Mouse (Mus musculus): Measurements from ENCODE around the gene Crybg2. TPM values are rescaled to one million over a fixed set of nuclear protein-coding genes. Genes with fewer than 3 reads are reported as not detected.

Crybg2 gene
- polyA plus RNA-seq, 1 experiment, result not detected

- peak within 1 kb of the TSS; percentile 64 for H3K4me3 ChIP-seq (ENCODE audit: insufficient read depth, poor library complexity, severe bottlenecking)
- no peaks in the 10 kb centered on the region for H3K27me3 ChIP-seq (ENCODE audit: control insufficient read depth, insufficient read depth, insufficient read length)
- TF ChIP-seq FOSL1 (IDR thresholded peaks at IDR 0.05; ENCODE audit: insufficient read depth, low read length, poor library complexity, severe bottlenecking) (no peak), MYOD1 (IDR thresholded peaks at IDR 0.05; ENCODE audit: control insufficient read depth, insufficient read length, low read depth) (no peak), USF1 (IDR thresholded peaks at IDR 0.05; ENCODE audit: low read depth) (no peak), MAX (IDR thresholded peaks at IDR 0.05) (peak; percentile 18), CEBPB (IDR thresholded peaks at IDR 0.05; ENCODE audit: low read depth) (no peak)
- peak within 1 kb of the TSS; percentile 72 for H3ac ChIP-seq (ENCODE audit: control insufficient read depth, insufficient read length, low read depth)
- peaks cover 17% of the 10 kb centered on the region for H3K79me2 ChIP-seq (ENCODE audit: control insufficient read depth, insufficient read depth)
- H3K79me3 ChIP-seq (ENCODE audit: low read depth), result peaks cover 8% of the 10 kb centered on the region
- peaks cover 5% of the 10 kb centered on the region for H3K36me3 ChIP-seq (ENCODE audit: control insufficient read depth, insufficient read depth)
Measured at GRCm38 (mm10) chr4:134128221-134128982, 67.8 kb downstream of the Crybg2 start, which contains the start of gene Sh3bgrl3. TSS of gene Sh3bgrl3 (minus strand) at chr4:134128789.

GRCm38 (mm10) chr4:134128983-134129362, 68.4 kb downstream of the Crybg2 start:
- Histone ChIP-seq H3K36me3 (ENCODE audit: control insufficient read depth, insufficient read depth) (peaks cover 5% of the 10 kb centered on the region), H3K79me3 (ENCODE audit: low read depth) (peaks cover 8% of the 10 kb centered on the region), H3K27me3 (ENCODE audit: control insufficient read depth, insufficient read depth, insufficient read length) (no peaks in the 10 kb centered on the region), H3K79me2 (ENCODE audit: control insufficient read depth, insufficient read depth) (peaks cover 17% of the 10 kb centered on the region), H3K4me3 (ENCODE audit: insufficient read depth, poor library complexity, severe bottlenecking) (peak overlapping the region; percentile 64), H3ac (ENCODE audit: control insufficient read depth, insufficient read length, low read depth) (peak overlapping the region; percentile 59)
- no peak for TF ChIP-seq FOSL1 (IDR thresholded peaks at IDR 0.05; ENCODE audit: insufficient read depth, low read length, poor library complexity, severe bottlenecking)
- TF ChIP-seq USF1 (IDR thresholded peaks at IDR 0.05; ENCODE audit: low read depth), result no peak
- no peak for TF ChIP-seq MYOG (IDR thresholded peaks at IDR 0.05; ENCODE audit: control insufficient read depth, extremely low read depth, insufficient read length)
- TF ChIP-seq CEBPB (IDR thresholded peaks at IDR 0.05; ENCODE audit: low read depth), result no peak
- no peak for TF ChIP-seq CTCF (IDR thresholded peaks at IDR 0.05; ENCODE audit: control insufficient read depth, insufficient read depth, insufficient read length)
- TF ChIP-seq MAX (IDR thresholded peaks at IDR 0.05), result no peak
- TF ChIP-seq MYOD1 (IDR thresholded peaks at IDR 0.05; ENCODE audit: control insufficient read depth, insufficient read length, low read depth), result no peak

GRCm38 (mm10) chr4:134129482-134129881, 68.9 kb downstream of the Crybg2 start:
- no peaks in the 10 kb centered on the region for H3K27me3 ChIP-seq (ENCODE audit: control insufficient read depth, insufficient read depth, insufficient read length)
- H3K79me2 ChIP-seq (ENCODE audit: control insufficient read depth, insufficient read depth), result peaks cover 17% of the 10 kb centered on the region
- TF ChIP-seq MAX (IDR thresholded peaks at IDR 0.05) (no peak), USF1 (IDR thresholded peaks at IDR 0.05; ENCODE audit: low read depth) (no peak), CTCF (IDR thresholded peaks at IDR 0.05; ENCODE audit: control insufficient read depth, insufficient read depth, insufficient read length) (no peak), MYOD1 (IDR thresholded peaks at IDR 0.05; ENCODE audit: control insufficient read depth, insufficient read length, low read depth) (no peak), FOSL1 (IDR thresholded peaks at IDR 0.05; ENCODE audit: insufficient read depth, low read length, poor library complexity, severe bottlenecking) (no peak)
- H3ac ChIP-seq (ENCODE audit: control insufficient read depth, insufficient read length, low read depth), result no peak overlapping the region
- H3K79me3 ChIP-seq (ENCODE audit: low read depth), result peaks cover 8% of the 10 kb centered on the region
- H3K4me3 ChIP-seq (ENCODE audit: insufficient read depth, poor library complexity, severe bottlenecking), result no peak overlapping the region
- peaks cover 5% of the 10 kb centered on the region for H3K36me3 ChIP-seq (ENCODE audit: control insufficient read depth, insufficient read depth)

- H3K27me3 ChIP-seq (ENCODE audit: control insufficient read depth, insufficient read depth, insufficient read length), result no peaks in the 10 kb centered on the region
- H3ac ChIP-seq (ENCODE audit: control insufficient read depth, insufficient read length, low read depth), result no peak overlapping the region
- no peak overlapping the region for H3K4me3 ChIP-seq (ENCODE audit: insufficient read depth, poor library complexity, severe bottlenecking)
- peaks cover 14% of the 10 kb centered on the region for H3K79me2 ChIP-seq (ENCODE audit: control insufficient read depth, insufficient read depth)
- TF ChIP-seq USF1 (IDR thresholded peaks at IDR 0.05; ENCODE audit: low read depth) (no peak), CTCF (IDR thresholded peaks at IDR 0.05; ENCODE audit: control insufficient read depth, insufficient read depth, insufficient read length) (no peak), CEBPB (IDR thresholded peaks at IDR 0.05; ENCODE audit: low read depth) (no peak), MAX (IDR thresholded peaks at IDR 0.05) (no peak), MYOG (IDR thresholded peaks at IDR 0.05; ENCODE audit: control insufficient read depth, extremely low read depth, insufficient read length) (no peak), MYOD1 (IDR thresholded peaks at IDR 0.05; ENCODE audit: control insufficient read depth, insufficient read length, low read depth) (no peak), FOSL1 (IDR thresholded peaks at IDR 0.05; ENCODE audit: insufficient read depth, low read length, poor library complexity, severe bottlenecking) (no peak)
- no peaks in the 10 kb centered on the region for H3K36me3 ChIP-seq (ENCODE audit: control insufficient read depth, insufficient read depth)
- peaks cover 8% of the 10 kb centered on the region for H3K79me3 ChIP-seq (ENCODE audit: low read depth)
Measured at GRCm38 (mm10) chr4:134132117-134132516, 71.5 kb downstream of the Crybg2 start.

- TF ChIP-seq CTCF (IDR thresholded peaks at IDR 0.05; ENCODE audit: control insufficient read depth, insufficient read depth, insufficient read length), result no peak
- TF ChIP-seq FOSL1 (IDR thresholded peaks at IDR 0.05; ENCODE audit: insufficient read depth, low read length, poor library complexity, severe bottlenecking), result no peak
- no peak for TF ChIP-seq MYOG (IDR thresholded peaks at IDR 0.05; ENCODE audit: control insufficient read depth, extremely low read depth, insufficient read length)
- TF ChIP-seq MAX (IDR thresholded peaks at IDR 0.05), result no peak
- no peak for TF ChIP-seq USF1 (IDR thresholded peaks at IDR 0.05; ENCODE audit: low read depth)
- TF ChIP-seq MYOD1 (IDR thresholded peaks at IDR 0.05; ENCODE audit: control insufficient read depth, insufficient read length, low read depth), result no peak
- TF ChIP-seq CEBPB (IDR thresholded peaks at IDR 0.05; ENCODE audit: low read depth), result no peak
- H3K79me3 ChIP-seq (ENCODE audit: low read depth), result peaks cover 4% of the 10 kb centered on the region
- H3K36me3 ChIP-seq (ENCODE audit: control insufficient read depth, insufficient read depth), result no peaks in the 10 kb centered on the region
- H3K4me3 ChIP-seq (ENCODE audit: insufficient read depth, poor library complexity, severe bottlenecking), result no peak overlapping the region
- no peak overlapping the region for H3ac ChIP-seq (ENCODE audit: control insufficient read depth, insufficient read length, low read depth)
- H3K27me3 ChIP-seq (ENCODE audit: control insufficient read depth, insufficient read depth, insufficient read length), result no peaks in the 10 kb centered on the region
- H3K79me2 ChIP-seq (ENCODE audit: control insufficient read depth, insufficient read depth), result peaks cover 9% of the 10 kb centered on the region
Measured at GRCm38 (mm10) chr4:134132519-134133095, 72.0 kb downstream of the Crybg2 start.
